Mouse (Mus musculus): ENCODE measurements around the gene Magi1.

Gene Magi1

DNA sequence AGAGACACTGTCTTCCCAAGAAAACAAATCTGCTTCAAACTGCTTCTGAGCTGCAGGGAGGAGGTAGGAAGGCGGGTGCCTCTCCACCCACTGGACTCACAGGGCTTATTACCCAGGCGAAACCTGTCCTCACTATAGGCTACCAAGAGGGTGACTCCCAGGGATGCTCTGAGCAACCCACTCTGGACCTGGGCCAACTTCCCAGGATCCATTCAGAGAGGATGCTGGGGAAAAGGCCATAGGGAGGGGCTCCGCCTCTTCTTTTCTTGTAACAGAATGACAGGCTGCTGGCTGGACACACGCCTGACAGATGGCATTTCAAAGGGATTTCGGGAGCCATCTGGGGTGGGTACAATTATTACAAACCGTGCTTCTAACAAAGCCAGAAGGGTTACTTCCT is 463.8 kb downstream of the Magi1 start:
- peak; percentile 49 for DNase-seq (ENCODE audit: low spot score)

DNA sequence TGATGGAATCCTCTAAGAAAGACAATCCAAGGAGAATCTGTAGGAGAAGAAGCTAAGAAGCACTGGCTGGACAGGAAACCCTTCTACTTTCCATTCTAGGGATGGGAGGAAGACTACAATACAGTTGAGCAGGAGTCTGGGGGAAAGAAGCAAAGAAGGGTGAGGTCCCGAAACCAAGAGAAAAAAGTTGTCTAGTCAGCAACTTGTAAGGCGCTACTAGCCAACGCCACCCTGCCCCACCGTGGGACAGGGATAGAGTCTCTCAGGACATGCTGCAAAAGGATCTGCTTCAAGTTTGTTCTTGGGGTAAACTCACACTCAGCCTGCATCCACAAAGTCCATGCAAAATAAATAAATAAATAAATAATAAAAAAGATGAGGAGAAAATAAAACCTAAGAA is 464.4 kb downstream of the Magi1 start:
- DNase-seq (ENCODE audit: low spot score) = no peak

DNA sequence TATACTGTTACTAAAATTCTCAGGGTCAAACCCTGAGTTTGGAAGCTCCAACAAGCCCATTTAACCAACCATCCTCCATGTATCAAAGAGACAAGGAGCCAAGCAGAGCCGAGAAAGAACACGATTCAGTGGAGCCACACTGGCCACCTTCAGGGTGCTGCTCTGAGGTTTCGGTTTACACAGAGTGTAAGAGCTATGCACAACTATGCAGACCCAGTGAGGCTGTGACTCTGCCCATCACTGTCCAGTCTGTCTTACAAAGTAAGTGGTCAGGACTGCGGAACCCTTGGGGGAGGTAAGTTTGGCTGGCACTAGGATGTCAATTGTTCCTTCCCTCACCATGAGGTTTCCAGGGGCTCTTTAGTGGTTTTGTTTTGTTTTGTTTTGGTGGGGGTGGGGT is 465.2 kb downstream of the Magi1 start:
- no peak for DNase-seq (ENCODE audit: low spot score)

DNA sequence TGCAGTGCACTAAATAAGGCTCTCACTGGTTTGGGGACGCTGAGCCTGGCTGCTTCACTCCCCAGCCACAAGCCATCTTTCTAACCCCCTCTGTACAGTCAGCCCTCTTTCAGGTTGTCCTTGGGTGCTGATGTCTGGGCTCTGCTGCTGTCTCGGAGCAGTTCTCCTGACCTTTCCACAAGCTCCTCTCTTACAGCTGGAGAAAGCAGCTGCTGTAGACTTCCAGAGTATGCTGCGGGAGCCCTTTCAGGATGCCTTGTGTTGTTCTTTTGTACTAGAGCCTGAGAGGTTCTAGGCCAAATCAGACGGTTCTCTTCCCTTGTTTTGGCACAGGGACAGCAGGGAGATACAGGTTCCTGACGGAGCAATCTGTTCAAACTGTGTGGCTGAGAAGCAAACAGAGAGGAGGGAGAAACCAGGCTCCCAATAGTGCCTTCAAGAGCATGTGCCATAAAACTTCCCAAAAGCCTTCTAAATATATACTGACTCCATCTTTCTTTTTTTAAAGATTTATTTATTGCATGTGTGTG is 478.2 kb downstream of the Magi1 start:
- no peak for DNase-seq (ENCODE audit: low spot score)

DNA sequence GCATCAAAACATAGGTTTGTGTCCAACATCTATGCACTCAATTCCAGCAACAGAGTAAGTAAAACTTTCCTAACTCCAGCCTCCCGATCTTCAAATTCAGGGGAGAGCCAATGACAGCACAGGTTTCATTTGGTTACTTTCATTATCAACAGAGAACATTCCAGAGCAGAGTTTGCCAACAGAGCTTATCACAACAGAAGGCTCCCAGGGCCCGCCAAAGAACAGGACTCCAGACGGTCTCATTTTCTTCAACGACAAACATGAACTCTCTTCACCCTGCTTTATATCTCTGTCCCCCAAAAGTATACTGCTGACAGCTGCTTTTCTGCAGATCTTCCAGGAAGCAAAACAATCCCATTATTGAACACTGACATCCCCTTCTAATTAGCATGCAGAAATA is 481.3 kb downstream of the Magi1 start:
- DNase-seq (ENCODE audit: low spot score) = no peak

DNA sequence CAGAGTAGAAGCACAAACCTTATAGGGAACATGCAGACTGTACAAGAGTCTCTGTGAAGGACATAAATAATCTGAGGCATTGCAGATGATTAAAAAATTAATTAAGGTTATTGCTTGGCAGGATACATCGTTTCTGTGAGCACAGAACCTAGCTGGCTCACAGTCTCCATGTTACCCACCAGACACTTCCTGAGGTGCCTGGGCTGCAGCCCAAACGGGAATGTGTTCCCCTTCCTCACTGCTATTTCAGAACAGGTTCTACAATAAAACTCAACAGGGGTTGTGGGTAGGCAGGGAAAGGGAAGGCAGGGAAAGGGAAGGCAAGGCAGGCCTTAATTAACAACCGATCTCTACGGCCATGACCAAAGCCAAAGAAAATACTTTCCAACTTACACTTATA is 483.3 kb downstream of the Magi1 start:
- DNase-seq (ENCODE audit: low spot score) = no peak

DNA sequence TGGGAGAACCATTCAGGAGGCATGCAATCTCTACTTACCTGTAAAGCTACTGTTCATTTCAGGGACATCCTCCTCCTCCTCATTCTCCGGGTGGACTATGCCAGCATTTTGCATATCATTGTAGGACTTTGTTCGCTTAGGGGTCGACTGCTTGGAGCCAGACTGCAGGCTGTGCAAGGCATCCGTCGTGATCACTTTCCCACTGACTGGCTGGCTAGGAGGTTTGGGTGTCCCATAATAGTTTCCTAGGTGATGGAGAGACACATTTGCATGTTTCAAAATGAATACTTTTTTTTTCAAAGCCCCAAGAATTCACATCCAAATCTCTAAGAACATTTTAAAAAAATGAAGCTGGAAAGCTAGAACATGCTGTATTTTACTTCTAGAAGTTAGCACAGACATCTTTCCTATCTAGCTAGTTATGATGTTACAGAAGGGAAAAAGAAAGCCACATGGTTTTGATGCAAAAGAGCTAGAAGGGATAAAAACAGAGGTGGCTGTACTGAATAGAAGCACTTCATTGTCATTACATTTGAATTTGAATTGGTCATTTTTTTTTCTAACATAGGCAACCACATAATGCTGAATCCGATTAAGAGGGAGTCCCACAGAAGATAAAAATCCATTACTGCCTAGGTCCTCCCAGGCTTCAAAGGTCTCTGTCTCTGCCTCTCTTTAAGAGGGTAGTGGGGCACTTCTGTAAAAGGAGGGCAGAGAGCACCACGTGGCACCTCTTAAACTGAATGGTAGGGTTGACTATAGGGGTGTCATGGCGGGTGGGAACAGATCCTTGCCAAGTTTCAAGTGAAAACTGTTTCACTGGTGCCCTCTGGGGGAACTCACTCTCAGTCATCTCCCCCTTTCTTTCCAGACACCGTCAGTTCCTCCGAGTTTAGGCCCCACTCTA is 491.2 kb downstream of the Magi1 start:
- DNase-seq (ENCODE audit: low spot score) = no peak

DNA sequence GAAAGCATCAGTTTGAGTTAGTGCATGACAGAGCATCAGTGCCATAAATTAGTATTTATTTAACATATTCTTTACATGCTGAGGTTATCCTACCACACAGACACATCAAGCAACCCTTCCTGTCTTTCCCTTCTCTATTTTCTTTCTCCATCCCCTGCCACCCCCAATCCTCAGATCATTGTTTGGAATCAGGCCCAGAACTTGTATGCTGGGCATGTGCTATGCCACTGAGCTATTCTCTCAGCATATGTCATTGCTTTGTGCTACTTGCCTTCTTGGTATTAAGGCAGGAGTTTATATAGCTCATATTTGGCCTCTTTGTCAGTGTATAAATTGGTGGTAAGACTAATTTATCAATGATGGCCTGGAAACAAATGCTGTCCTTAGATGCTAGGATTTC is 494.0 kb downstream of the Magi1 start:
- DNase-seq (ENCODE audit: low spot score) = no peak

DNA sequence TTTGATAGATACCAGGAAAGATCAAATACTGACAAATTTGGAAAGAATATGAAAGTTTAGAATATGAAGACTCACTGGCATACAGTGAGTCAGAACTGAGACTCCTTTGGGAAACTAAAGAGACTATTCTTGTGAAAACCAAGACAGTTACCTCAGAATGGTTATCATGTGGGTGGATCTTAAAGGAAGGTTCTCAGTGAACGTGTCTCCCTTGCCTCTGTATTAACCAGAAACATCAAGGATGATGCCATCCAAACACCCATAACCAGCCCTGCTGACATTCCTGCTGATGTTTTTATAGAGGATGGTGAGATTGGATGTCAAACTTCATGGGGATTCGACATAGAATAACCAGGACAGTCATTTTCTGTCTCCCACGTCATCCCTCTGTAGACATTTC is 496.7 kb downstream of the Magi1 start:
- DNase-seq (ENCODE audit: low spot score) = no peak

DNA sequence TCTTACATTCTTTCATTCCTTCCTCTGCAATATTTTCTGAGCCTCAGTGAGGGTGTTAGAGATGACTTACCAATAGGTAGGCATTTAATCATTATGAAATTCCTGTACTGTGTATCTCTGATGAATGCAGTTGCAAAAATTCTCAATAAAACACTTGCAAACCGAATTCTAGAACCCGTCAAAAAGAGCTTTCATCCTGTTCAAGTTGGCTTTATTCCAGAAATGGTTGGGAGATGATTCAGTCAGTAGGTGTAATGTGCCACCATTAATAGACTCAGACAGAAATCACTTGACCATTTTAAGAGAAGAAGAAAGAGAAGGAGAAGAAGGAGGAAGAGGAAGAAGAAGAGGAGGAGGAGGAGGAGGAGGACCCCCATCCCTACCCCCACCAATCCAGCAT is 497.5 kb downstream of the Magi1 start:
- no peak for DNase-seq (ENCODE audit: low spot score)

DNA sequence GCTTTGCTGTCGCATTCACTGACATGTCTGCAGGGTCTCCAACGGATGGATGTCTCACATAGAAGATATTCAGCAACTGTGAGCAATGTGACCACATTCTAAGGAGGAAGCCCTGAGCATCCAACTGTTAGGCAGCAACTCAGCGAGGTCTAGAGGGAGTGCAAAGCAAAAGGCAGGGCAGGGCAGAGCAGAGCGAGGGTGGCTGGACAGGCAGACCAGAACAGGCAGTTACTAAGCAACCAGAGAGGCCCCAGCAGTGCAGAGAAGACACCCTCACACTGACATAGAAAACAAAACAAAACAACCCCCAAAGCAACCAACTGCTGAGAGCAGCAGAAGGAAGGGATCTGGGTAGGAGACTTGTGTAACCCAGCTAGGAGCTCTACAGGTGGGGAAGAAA is 512.6 kb downstream of the Magi1 start:
- no peak for DNase-seq (ENCODE audit: low spot score)

DNA sequence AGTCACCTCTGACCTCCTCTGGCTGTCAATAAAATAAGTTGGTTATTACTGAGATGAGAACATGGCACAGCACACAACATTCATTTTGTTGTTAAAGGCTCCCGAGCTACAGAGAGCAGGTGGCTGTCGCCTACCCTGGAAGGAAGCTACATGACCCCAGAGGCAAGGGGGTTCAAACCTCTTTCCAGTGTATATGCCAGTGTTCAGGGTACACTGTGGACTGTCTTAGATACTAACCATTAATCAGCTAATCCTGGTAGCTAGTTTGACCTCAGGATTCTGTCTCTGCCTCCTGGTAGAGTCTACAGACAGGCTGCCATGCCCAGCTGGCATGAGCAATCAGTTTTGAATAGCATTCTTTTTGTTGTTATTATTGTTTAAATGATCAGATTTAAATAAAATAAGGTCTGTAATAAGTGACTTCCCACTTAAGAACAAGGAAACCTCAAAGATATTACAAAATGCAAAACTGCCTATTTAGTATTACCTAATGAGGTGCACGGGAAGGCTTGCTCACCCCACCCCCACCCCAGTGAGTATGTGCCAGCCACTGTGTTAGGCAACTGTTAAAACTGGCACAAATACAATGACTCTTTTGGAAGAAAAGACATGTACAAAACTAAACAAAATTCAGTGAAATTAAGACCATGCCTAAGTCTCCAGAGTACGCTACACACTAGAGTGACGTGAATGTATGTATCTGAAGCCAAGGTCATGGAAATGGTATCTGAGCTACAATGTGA is 513.3 kb downstream of the Magi1 start:
- DNase-seq (ENCODE audit: low spot score) = no peak

DNA sequence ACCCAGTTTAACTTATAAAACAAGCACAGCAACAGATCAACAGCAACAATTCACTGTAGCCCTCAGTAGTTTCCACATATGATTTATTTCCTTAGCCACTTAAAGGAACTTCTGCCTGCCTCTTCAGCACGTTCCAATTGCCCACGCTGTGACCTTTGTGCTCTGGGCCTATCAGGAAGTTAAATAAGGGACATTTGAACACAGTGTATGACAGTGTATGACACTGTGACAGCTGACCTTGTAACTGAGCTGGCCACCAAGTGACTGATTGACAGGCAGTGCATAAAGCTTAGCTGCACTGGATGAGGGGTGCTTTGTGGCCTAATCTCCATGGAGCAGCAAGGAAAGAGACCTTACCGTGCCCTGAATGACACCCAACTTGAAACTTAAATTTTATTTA is 525.6 kb downstream of the Magi1 start:
- no peak for DNase-seq (ENCODE audit: low spot score)

DNA sequence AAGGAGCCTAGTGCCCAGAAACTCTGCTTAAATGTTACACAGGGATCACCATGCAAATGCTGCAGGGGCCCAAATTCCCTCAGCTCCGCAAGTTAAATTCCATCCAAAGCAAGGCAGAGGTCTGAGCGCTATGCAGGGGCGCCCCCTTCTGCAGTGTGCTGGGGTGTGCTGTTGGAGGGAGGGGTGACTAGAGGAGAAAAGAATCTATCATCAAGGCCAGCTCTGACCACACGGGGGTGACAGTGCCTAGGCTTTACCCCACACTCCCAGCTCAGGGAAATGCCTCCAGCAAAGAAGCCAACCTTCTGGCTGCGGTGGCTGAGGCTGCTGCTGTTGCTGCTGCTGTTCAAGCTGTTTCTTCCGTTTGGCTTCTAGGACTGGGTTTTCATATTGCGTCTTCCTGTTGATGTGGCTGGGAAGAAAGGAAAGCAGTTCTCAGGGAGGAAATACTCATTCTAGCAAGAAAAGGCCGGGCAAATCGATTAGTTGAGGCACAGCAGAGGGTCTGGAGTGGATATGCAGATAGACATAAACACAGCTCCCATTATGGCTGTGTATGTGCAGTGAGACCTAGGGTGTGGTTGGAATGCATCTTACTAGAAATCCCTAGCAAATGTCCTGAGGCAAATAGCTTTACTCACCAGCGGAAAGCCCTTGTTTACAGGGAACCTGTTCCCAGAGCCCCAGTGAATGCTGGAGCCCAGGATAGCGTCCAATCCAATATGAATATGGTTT is 526.2 kb downstream of the Magi1 start:
- peak; percentile 82 for DNase-seq (ENCODE audit: low spot score)

DNA sequence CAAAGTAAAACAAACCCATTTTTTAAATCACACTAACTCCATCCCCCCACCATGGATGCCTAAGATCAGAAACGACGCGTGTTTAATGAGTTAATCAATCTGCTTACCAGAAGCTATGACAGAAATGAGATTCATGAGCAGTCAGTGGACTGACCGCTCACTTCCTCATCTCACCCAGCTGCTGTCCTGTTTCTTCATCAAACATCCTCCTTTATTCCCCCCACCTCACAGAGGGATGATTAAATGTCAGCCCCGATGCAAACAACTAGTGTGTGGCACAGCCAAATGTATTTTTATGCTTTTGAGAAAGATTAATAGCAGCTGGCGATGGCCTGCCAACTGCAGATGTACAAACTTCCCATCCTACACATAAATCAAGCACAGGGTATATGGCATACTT is 540.6 kb downstream of the Magi1 start:
- no peak for DNase-seq (ENCODE audit: low spot score)

DNA sequence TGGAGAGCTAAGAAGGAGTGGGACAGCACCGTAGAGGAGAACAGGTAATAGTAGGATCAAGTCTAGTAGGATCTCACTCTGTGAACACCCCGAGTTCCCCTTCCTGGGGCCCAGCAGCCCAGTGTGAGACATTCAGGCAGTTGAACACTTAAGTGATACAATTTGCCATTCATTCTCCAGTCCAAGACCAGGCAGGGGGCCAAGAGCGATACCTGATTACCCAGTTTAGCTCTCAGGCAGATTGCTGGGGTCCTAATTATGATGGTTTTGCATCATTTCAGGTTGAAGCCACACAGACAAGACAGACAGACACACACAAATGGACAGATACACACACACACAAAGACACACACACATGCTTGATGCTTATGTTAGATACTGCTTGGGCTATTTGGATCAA is 543.9 kb downstream of the Magi1 start:
- no peak for DNase-seq (ENCODE audit: low spot score)

DNA sequence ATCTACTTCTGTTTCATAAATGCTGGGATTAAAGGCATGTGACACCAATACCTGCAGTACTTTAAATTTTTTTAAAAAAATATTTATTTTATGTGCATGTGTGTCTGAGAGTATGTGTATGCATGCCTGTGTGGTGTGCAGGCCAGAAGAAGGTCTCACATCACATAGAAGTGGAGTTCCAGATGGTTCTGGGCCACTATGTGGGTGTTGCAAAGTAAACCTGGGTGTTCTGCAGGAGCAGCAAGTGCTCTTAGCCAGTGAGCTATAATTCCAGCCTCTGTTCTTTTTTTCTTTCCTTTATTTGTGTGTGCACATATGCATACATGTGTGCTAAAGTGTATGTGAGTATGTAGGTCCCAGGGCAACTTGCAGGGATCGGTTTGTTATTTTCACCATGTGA is 546.6 kb downstream of the Magi1 start:
- DNase-seq (ENCODE audit: low spot score) = no peak

DNA sequence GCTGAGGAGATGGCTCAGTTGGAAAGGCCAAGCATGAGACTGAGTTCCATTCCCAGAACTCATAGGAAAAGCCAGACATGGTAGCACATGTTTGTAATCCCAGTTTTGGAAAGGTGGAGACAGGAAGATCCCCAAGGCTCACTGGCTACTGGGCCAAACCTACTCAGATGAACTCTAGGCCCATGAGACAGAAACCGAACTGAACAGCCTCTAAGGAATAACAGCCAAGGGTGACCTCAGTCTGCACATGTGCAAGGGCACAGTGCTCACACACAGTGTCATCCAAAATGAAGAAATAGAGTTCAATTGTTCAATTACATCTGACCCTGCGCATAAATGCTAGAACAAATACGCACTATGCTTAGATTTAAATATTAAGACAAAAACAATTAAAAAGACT is 547.6 kb downstream of the Magi1 start:
- no peak for DNase-seq (ENCODE audit: low spot score)

DNA sequence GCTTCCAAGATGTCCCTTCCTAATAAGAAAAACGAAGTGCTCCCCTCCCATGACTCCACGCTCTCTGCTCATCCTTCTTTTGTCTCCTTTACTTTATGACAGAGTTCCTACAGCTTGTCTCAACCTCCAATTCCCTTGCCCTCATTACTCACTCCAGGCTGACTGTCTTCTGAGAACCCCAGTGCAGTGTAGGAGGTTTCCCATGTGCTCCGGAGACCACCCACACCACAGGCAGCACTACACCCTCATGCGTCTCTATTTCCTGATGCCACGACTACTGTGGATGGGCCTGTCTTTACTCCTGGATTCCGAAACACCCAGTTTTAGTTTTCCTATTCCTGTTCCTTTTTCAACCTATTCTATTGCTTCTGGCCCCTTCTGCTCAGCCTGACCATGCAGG is 549.9 kb downstream of the Magi1 start:
- DNase-seq (ENCODE audit: low spot score) = no peak

DNA sequence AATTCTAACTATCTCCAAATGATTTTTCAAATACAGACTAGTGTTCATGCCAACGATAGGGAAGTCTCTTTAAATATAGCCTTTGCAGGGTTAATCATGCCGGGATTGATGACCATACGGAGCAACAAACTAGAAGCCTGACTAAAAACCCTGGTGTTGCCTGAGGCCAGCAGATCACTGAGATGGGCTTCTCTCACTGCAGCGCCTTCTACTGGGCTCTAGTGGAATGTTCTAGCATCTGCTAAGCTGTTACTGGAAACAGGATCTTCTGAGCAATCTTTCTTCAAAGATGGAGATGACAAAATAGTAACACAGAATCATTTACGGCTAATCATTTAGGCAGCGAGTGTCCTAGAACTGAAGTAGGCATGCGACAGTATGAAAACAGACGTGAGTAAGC is 554.0 kb downstream of the Magi1 start:
- DNase-seq (ENCODE audit: low spot score) = no peak

DNA sequence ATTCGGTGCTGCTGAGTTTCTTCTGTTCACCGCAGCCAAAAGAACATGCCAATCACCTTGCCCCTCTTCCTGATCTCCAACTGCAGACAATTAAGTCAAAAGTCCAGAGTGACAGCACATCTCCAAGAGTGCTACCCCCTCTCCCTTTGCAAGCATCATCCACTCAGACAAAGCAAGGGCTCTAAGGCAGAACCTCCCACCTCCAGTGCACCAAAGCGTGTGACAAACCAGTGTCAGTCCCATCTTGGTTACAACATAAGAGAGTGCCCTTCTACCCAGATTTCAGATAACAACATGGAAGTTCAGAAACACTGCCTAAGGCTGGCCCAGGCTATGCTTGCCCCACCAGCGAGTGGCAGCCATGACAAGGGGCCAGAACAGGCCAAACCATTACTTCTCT is 554.9 kb downstream of the Magi1 start:
- no peak for DNase-seq (ENCODE audit: low spot score)

DNA sequence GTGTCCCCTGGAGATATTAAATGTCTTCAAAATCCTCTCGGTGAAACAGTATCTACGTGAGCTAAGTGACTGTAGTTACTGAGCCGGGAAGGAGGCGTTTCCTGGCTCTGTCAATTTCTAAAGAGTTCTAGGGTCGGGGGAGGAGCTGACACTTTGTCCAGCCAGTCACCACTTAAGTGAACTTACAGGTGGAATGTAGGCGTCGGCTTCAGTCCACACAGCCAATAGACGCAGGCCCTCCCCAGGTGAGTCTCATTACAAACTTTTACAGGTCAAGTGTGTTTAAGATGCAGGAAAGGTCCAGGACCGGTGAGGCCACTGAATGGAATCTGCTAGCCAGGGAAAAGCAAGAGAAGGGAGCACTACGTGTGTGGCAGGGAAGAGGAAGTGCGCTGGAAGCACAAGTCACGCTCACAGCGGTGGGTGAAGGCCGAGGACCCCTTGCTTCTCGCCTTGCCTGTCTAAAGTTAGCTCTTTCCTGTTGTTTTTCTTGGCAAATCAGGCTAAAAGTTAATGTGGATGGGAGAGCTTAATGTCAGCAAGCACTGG is 556.0 kb downstream of the Magi1 start:
- no peak for DNase-seq (ENCODE audit: low spot score)

Data from testis, postnatal 10 days (tissue).